Comparison of ENCODE assay signal across 12 mouse cellular contexts in the genomic region with DNA sequence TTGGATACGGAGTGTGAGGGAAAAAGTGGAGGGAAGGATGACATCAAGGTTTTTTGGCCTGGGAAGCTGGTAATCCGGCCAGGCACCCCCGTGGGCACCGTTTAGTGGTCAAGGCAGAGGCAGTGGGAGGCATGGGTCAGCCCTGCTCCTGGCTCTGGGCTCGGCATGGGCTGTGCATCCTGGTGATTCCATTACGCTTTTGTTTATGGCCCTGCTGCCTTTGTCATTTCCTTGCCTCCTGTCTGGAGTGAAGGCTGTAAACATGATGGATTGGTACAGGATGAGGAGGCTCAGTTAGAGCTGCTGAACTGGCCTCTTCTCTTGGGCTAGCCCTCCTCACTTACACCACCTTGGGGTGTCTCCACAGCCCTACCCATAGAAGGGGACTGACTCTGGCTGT. TPM values are rescaled to one million over a fixed set of nuclear protein-coding genes. Genes with fewer than 3 reads are reported as not detected.
DNase-seq lines count a peak whose midpoint lies in the region; ATAC-seq and TF ChIP-seq lines count a peak whose summit lies in the region.
"Had no signal": no experiment of that assay in that cellular context is flagged by ENCODE, and none has a peak within 500 bp of the region (broad histone marks: within the 10 kb centered on the region; RNA-seq: fewer than 3 reads in every experiment).

No protein-coding gene starts in this region.

- H3K4me2 ChIP-seq in kidney, embryonic 15.5 days, result peak overlapping the region; percentile 30
- no peak overlapping the region for H3K4me2 ChIP-seq in neural tube, embryonic 13.5 days
- H3K4me2 ChIP-seq: forebrain, embryonic 15.5 days; heart, embryonic 15.5 days had no signal

- H3K4me1 ChIP-seq in kidney, embryonic 15.5 days, result peaks cover 24% of the 10 kb centered on the region
- H3K4me1 ChIP-seq in lung, adult 2 months (ENCODE audit: control insufficient read depth, insufficient read depth, low read length), result 0 out of 2 replicates have a peak, but pooled peaks cover 5% of the 10 kb centered on the region
- peaks cover 40% of the 10 kb centered on the region for H3K4me1 ChIP-seq in limb, embryonic 10.5 days
- peaks cover 27% of the 10 kb centered on the region for H3K4me1 ChIP-seq in neural tube, embryonic 13.5 days (replicated peaks)

- no peaks in the 10 kb centered on the region for H3K36me3 ChIP-seq in kidney, embryonic 15.5 days
- H3K36me3 ChIP-seq in limb, embryonic 10.5 days, result no peaks in the 10 kb centered on the region
- H3K36me3 ChIP-seq in neural tube, embryonic 13.5 days, result no peaks in the 10 kb centered on the region
- H3K36me3 ChIP-seq: forebrain, embryonic 15.5 days; heart, embryonic 15.5 days had no signal

- H3K9ac ChIP-seq in kidney, embryonic 15.5 days, result no peak overlapping the region
- H3K9ac ChIP-seq in neural tube, embryonic 13.5 days, result peak overlapping the region; percentile 34; the same call in 1 of the 2 replicates
- H3K9ac ChIP-seq: forebrain, embryonic 15.5 days; heart, embryonic 15.5 days had no signal

- 7% methylated on average over 6 of the region's 6 CpGs for WGBS in kidney, embryonic 15.5 days
- WGBS in lung, adult 2 months, result 21% methylated on average over 6 of the region's 6 CpGs
- 36% methylated on average over 6 of the region's 6 CpGs for WGBS in limb, embryonic 10.5 days
- WGBS in neural tube, embryonic 13.5 days, result 3% methylated on average over 6 of the region's 6 CpGs

- no peaks in the 10 kb centered on the region for H3K27me3 ChIP-seq in kidney, embryonic 15.5 days
- no peaks in the 10 kb centered on the region for H3K27me3 ChIP-seq in limb, embryonic 10.5 days (ENCODE audit: low read depth, poor library complexity, severe bottlenecking)
- no peaks in the 10 kb centered on the region for H3K27me3 ChIP-seq in neural tube, embryonic 13.5 days
- H3K27me3 ChIP-seq: forebrain, embryonic 15.5 days had no signal

- H3K9me3 ChIP-seq in kidney, embryonic 15.5 days (replicated peaks), result no peaks in the 10 kb centered on the region
- no peaks in the 10 kb centered on the region for H3K9me3 ChIP-seq in limb, embryonic 10.5 days (replicated peaks)
- no peaks in the 10 kb centered on the region for H3K9me3 ChIP-seq in neural tube, embryonic 13.5 days
- H3K9me3 ChIP-seq: forebrain, embryonic 15.5 days; heart, embryonic 15.5 days had no signal

- no peak for TF ChIP-seq POLR2A in lung, adult 2 months (IDR thresholded peaks at IDR 0.05; ENCODE audit: borderline replicate concordance, extremely low read depth, low read depth, low read length)

- TF ChIP-seq CTCF in lung, adult 2 months (IDR thresholded peaks at IDR 0.05; ENCODE audit: insufficient read depth, low read length), result no peak

- peak; percentile 68 for ATAC-seq in kidney, embryonic 15.5 days (replicated peaks; ENCODE audit: low FRiP score)
- peak; percentile 41; the same call in 1 of the 2 replicates for ATAC-seq in neural tube, embryonic 13.5 days (ENCODE audit: low read depth)
- ATAC-seq: forebrain, embryonic 15.5 days had no signal

- DNase-seq in kidney, adult 18-20 months, result no peak
- DNase-seq in lung, postnatal 10 days, result peak; percentile 29
- DNase-seq in lung, adult 2 months, result no peak
- no peak for DNase-seq in limb, embryonic 10.5 days (ENCODE audit: low spot score)
- no peak for DNase-seq in thymus, postnatal 36 days
- DNase-seq: adrenal gland, adult 8-10 months; retina, postnatal 1 day; thymus, adult 18-20 months had no signal

- H3K4me3 ChIP-seq in kidney, embryonic 15.5 days (replicated peaks), result no peak overlapping the region
- H3K4me3 ChIP-seq in lung, adult 2 months (replicated peaks; ENCODE audit: extremely low read depth, low read depth, low read length), result no peak overlapping the region
- H3K4me3 ChIP-seq in limb, embryonic 10.5 days, result no peak overlapping the region
- H3K4me3 ChIP-seq in neural tube, embryonic 13.5 days, result no peak overlapping the region
- H3K4me3 ChIP-seq: forebrain, embryonic 15.5 days; heart, embryonic 15.5 days had no signal

- H3K27ac ChIP-seq in kidney, embryonic 15.5 days, result 0 out of 2 replicates have a peak overlapping the region, but pooled peaks have one; percentile 32
- H3K27ac ChIP-seq in limb, embryonic 10.5 days, result peak overlapping the region; percentile 68
- no peak overlapping the region for H3K27ac ChIP-seq in neural tube, embryonic 13.5 days (replicated peaks)
- H3K27ac ChIP-seq: forebrain, embryonic 15.5 days; heart, embryonic 15.5 days had no signal

RNA-seq across cellular contexts. Expression of a gene that starts 33.0 kb away (rescaled TPM):
- polyA plus RNA-seq in kidney, embryonic 15.5 days (2015; fragmentation: Nextera tagmentation; extraction: Ambion mirVana), result 24.1 and 25.3 TPM in 2 replicates
- polyA plus RNA-seq in lung, adult 2 months (2012; rRNA removed), result 1.8 and 3.2 TPM in 2 replicates
- 39.7 and 44.6 TPM in 2 replicates for polyA plus RNA-seq in limb, embryonic 10.5 days (2016; fragmentation: Nextera tagmentation; extraction: Ambion mirVana)
- 45.4 and 47.2 TPM in 2 replicates for polyA plus RNA-seq in neural tube, embryonic 13.5 days (2015; fragmentation: Nextera tagmentation; extraction: Ambion mirVana)
